Mouse (Mus musculus) adrenal gland, adult (tissue): ENCODE measurements around the gene Gm38393.

Source experiments
- DNase-seq, 2 experiments: peaks; one replicate each; pipeline ENCODE4 v3.0.0; 2022 to 2023; ENCODE audit warnings: low spot score in 1 of 2; ENCODE audit not compliant: inconsistent age in 2 of 2

Gene Gm38393

GRCm38 (mm10) chr7:60004606-60005330 lies at the start of gene Gm38393, which contains the start of gene Snurf:
Gene Gm38393, minus strand, starts transcription at chr7:60005064.
Gene Snurf, minus strand, starts transcription at chr7:60005049.
- DNase-seq, result peak; percentile 70 to 80

- DNase-seq, result no peak
Observed at GRCm38 (mm10) chr7:60047481-60048201, 42.8 kb upstream of the Gm38393 start.

- no peak for DNase-seq
Observed at GRCm38 (mm10) chr7:60013186-60013585, 8.3 kb upstream of the Gm38393 start.

GRCm38 (mm10) chr7:60007727-60008360 lies 3.0 kb upstream of the Gm38393 start:
- no peak for DNase-seq

GRCm38 (mm10) chr7:60006262-60006661 lies 1.4 kb upstream of the Gm38393 start:
- DNase-seq, result no peak

GRCm38 (mm10) chr7:60003921-60004605 lies 801 bp downstream of the Gm38393 start:
- DNase-seq, result peak; percentile 19 to 55

- peak; percentile 3 to 27 for DNase-seq
Observed at GRCm38 (mm10) chr7:60003006-60003865, 1.6 kb downstream of the Gm38393 start.

- DNase-seq, result no peak
Observed at GRCm38 (mm10) chr7:59978646-59979045, 26.2 kb downstream of the Gm38393 start.
